Mouse (Mus musculus) erythroblast, adult 5-6 weeks (primary cell): ENCODE measurements around the gene Nrgn. TPM values are rescaled to one million over a fixed set of nuclear protein-coding genes. Genes with fewer than 3 reads are reported as not detected.
A peak's percentile ranks its signal among the peaks of the same experiment; 100 is the strongest.

Experiments
- ATAC-seq: replicated peaks from 2 replicates; pipeline ENCODE4 v1.8.0; 2016; ENCODE audit warnings: moderate number of reproducible peaks, mild to moderate bottlenecking, moderate TSS enrichment, inconsistent platforms; ENCODE audit not compliant: poor library complexity, low FRiP score, severe bottlenecking
- total RNA-seq, 2 experiments: library from RNA; stranded (forward) in 1 of 2; stranded (reverse) in 1 of 2; fragments of 150-400 nt in 1 of 2; fragments of 200-764, 138-1000 nt in 1 of 2; gene quantifications; 2 replicates each; pipeline versions ENCODE4 v1.2.3 to v1.2.4; 2015 to 2017; ENCODE audit warnings: low replicate concordance in 2 of 2

The Nrgn gene
- total RNA-seq (2015; ENCODE audit: low replicate concordance) (1.7 TPM in 1 of 2 replicates, not detected in the other), total RNA-seq (2017; ENCODE audit: low replicate concordance) (2.9 TPM in 1 of 2 replicates, not detected in the other)

DNA sequence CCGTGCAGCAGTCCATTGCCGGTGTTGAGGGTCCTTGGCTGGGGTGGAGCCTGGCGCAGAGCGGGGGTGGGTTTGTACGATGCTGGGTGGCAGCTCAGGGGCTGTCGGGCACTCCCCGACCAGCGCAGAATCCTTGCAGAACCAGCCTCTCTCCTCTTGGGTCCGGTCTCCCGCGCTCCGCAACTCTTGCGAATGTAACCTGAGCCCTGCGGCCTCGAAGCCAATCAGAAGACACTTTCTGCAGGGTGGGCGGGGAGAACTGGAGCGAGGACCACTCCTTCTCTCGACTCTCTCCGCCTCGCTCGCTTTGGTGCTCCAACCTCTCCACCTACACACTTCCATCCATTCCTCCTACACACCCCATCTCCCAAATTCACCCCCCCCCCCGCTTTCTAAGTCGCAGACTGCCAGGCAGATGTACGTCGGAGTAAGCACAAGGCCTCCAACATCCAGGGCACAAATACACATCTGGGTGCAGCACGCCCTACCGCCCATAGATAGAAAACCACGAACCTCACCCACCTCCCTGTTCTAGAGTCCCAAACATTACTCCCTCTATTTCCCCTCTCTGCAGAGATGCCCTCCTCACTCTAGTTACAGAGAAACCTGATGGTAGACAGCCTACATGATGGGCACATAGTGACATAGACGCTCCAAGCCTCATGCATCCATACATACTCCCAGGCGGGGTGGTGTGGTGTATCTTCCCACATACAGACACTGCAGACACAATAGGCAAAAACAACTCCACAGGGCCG lies at the start of gene Nrgn:
Gene Nrgn (minus strand): TSS at position 369 of the 758 bp plus-strand sequence.
- peak; percentile 92 for ATAC-seq

DNA sequence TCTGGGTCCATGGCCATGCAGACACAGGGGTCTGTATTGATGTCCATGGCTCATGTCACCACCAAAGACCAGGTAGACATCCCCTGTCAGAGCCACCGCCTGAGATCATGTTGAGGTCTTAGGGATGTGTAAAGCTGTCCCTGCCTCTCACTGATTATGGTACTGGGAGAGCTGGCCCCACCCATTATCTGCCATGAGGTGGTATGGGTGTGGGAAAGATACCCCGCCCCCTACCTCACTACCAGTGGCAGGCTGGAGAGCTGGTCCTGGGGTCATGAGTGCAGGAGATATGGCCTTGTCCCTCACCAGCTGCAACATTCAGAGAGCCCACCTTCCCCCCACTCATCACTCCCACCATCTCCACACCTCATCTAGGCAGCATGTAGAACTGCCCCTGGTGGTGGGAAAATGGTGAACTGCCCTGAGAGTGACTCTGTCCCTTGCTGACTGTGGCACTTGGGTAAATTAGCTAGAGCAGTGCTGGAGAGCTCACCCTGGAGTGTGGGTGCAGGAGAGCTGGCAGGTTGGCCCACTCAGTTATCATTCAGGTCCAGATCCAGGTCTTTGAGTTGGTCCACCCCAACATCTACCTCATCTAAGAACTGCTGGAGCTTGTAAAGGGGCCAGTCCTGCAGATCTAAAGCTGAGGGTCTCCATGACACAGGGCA lies 48.0 kb upstream of the Nrgn start:
- peak; percentile 60 for ATAC-seq

DNA sequence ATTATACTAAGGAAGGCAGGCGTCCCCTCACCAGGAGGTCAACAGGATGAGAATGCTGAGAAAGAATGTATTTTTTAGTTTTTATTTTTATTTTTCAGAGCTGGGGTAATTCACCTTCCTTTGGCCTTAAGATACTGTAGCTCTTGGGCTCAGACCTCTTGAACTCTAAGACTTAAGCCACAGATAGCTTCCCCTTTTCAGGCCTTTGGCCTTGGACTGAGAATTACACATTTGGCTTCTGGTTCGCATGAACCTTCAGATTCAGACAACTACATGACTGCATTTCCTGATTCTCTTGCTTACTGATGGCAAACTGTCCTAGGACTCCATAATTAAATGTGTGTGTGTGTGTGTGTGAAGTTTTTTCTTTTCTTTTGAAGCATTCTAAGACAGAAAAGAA lies 45.9 kb upstream of the Nrgn start:
- no peak for ATAC-seq

DNA sequence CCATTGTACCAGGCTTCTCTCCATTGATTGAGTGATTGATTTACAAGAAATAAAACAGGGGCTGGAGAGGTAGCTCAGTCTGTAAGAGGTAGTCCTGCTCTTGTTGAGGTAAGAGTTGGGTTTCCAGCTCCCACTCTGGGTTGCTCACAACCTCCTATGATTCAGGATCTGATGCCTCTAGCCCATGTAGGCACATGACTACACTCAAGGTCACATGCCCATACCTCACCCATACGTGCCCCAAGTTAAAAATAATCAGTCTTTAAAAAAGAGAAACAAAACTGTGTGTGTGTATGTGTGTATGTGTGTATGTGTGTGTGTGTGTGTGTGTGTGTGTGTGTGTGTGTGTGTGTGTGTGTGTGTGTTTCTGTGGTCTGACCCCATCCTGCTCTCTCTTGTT lies 42.9 kb upstream of the Nrgn start:
- no peak for ATAC-seq

DNA sequence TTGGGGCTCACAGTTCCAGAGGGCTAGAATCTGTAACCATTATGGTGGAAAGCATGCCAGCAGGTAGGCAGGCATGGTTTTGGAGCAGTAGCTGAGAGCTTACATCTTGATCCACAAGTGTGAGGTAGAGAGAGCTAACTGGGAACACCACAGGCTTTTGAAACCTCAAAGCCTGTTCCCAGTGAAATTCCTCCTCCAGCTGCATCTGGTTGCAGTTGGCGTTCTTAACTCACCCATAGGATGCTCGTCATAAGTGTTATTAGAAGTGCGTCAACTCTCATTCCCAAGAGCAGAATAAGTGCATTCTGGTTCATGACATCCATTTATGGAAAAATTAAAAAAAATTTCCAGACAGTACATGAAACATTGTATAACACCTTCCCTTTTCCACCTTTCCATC lies 41.0 kb upstream of the Nrgn start:
- no peak for ATAC-seq

DNA sequence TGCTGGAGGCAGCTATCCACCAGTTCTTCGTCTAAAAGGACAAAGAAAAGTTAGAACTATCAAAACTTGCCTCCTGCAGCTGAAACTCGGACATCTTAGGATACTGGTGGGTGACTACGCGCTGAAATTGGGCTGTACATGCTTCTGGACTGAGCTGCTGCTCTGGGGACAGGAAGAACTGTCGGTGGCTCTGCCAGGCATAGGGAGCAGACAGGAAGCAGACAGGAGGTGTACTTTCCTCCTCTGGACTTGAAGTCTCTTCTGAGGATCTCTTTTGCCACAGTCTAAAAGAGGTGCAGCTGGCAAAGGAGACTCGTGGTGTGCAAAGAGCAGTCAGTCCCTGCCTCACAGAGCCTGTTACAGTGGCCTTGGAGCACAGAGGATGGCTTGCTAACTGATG lies 39.9 kb upstream of the Nrgn start:
- no peak for ATAC-seq

DNA sequence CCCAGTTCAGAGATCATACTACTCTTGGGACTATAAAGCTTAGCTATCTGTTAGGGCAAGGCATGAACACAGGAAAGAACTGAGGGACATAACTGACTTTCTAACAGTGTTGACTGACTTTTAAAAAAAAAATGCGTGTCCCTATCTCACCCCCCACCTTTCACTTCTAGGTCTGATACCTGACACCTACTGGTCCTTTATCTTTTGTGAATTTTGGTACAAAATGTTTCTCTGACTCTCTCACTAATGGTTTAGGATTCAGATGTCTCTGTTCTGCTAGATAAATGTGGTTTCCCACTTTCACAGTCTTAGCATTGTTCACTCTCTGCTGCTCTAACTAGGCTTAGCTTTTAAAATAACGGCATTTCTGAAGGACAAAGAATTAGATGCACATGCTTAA lies 39.3 kb upstream of the Nrgn start:
- no peak for ATAC-seq

DNA sequence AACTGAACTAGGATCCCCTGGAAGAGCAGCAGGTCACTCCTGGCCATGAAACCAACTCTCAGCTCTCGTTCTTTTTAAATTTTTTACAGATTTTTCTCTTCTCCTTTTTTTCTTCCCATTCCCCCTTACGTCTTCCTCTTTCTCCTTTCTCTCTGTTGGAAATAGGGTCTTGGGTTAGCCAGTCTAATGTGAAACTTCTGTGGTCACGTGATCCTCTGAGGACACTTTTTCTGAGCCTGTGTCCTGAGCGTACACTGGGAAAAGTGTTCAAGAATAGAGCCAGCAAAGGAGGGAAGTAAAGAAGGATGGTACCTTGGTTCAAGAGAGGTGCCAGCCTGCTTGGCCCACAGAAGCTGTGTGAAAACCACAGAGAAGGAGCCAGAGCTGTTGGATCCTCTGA lies 37.7 kb upstream of the Nrgn start:
- ATAC-seq, result no peak

DNA sequence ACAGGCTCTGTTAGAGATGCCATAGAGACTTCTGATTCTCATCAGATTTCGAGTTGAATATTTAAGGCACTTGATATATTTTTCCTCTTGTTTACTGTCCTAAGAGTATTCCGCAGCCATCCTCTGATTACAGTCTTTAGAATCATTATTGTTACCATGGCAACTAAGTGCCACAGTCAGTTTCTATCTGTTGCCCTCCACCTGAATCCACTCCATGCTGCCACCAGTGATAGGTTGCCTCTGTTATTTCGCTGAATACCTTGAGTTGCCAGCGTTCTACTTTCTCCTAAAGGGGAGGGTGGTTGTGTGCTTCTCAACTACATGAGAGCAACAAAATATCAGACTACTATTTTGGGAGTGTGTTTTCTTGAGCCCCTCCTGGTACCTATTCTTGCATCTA lies 34.0 kb upstream of the Nrgn start:
- ATAC-seq, result no peak

DNA sequence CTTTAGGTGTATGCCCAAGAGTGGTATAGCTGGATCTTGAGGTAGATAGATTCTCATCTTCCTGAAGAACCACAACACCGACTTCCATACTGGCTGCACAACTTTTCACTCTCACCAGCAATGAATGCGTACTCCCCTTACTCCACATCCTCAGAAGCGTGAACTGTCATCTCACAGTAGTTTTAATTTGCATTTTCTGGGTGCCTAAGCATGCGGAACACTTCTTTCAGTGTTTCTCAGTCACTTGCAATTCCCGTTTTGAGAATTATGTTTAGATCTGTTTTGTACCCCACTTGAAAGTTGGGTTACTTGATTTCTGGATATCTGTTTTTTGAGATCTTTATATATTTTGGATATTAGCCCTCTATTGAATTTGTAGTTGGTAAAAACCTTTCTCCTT lies 30.9 kb upstream of the Nrgn start:
- no peak for ATAC-seq

DNA sequence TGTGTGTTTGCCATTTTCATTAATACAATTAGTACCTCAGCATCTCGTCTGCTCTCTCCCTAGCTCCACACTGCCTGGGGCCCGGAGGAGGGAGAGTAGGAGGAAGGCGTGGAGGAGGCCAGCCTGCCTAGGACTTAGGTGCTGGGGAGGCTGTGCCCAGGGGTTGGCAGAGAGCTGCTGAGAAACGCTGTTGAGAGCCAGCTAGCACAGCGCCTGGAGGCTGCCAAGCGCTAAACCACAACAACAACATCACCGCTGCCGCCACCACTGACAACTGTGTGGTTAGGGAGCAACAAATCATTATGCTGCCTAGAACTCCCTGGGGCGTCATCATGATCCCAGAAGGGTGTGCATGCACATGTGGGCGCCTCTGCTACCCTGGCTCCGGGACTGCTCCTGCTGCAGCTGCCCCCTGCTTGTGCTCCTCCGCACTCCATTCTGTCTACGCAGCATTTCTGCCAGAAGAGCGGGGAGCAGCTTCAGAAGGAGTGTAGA lies 23.8 kb upstream of the Nrgn start:
- no peak for ATAC-seq

DNA sequence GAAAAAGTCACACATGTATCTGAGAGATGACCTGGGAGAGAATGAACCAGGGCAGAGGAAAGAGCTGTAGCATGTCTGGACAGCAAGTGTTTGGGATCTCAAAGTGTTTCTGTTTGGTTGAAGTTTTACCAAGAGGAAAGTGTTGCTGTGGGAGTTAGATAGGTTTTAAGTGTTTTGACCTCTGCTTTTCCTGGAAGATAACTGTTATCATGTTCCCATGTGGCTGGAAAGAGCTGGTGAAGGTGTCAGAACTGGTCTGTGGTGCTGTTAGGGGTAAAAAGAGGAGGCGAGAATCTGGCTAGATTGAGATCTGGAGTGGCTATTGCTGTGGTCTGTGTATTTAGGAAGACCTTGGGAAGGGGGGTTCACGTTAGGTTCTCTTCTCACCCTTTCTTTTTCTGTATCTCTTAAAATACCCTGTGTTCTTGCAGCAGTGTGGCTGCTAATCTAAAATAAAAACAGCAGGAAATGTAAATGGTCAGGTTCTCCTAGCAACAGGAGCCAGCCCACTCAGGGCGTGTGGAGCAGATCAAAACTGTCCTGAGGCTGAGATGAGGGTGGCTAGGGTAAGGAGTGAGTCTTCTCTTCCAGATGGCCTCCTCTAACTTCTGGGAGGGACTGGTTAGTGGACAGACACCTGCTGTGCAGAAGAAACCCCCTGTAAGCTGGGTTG lies 19.6 kb upstream of the Nrgn start:
- ATAC-seq, result no peak

DNA sequence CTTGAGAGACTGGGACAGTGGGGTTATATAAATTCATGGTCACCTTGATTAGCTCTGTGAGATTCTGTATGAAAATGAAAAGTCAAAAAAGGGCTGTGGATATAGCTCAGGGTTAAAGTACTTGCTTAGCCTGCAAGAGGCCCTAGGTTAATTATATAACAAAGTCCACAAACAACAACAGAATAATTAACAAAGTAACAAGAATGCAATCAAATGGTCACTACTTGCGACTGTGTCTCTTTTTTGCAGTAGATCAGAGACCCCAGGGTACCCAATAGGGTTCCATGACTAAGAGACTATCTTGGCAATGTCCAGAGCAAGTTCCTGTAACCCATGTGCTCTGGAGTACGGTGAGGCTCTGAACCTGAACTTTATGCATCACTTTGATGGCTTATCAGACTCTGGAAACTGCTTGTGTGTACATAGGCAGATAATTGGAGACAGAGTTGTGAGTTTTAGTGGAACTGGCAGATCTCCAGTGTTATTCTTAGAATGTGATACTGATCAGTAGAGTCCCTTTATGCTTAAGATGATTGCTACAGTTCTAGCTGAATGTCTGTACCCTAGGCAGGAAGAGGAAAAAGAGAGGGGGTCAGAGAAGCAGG lies 16.6 kb upstream of the Nrgn start:
- ATAC-seq, result no peak

DNA sequence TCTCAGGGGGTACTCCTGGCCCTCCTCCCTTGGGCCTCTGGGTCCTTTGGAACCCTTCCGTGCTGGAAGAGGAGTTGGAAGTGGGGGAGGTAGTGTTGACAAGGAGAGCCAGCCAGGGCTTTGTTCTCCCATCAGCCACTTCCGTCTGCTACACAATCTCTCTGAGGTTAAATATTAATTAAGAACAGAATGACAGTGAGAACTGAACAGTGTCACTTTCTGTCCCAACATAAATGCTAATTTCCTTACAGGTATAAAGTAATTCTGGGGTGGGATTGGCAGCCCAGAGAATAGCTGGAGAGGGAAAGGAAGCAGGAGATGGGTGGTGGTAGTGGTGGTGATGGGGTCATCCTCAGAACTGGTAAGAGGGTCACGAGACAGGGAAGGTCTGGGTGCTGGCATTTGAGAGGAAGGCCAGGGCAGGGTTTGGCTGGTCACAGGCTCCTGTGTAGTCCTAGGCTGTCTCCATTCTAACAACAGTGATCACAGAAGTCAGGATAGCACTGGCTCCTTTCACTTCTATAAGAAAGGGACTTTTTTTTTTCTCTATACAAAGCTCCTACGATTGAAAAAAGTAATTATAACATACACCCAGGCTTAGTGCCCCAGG lies 16.0 kb upstream of the Nrgn start:
- no peak for ATAC-seq

DNA sequence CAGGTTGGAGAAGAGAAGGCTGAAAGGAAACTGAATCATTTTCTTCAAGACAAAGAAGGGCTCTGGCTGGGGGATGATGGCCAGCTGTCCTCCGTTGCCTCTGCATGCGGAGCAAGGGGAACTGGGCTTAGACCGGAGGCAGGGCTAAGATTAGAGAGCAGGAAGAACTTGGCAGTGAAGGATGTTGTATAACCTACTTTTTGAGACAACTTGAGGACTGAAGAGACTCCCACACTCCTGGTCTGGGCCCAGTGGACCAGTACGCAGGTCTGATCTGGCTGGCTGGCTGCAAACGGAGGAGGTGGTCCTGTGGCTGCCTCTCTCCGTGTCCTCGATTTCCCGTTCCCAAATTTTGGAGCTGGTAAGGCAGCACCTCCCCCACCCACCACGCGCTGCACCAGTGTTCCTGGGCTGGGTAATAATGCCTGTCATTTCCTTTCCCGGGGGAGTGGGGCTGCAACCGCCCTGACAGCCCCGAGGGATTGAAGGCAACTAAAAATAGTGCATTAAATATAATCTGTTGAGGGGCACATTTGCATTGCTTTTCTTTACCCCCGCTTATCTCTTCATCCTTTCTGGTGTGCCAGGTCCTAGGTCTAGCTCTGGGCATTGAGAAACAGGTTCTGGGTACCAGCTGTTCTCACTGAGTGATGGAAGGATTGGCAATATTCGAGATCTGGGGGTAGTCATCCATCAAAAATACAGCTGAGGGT lies 15.3 kb upstream of the Nrgn start:
- no peak; the same call in 1 of the 2 replicates for ATAC-seq

DNA sequence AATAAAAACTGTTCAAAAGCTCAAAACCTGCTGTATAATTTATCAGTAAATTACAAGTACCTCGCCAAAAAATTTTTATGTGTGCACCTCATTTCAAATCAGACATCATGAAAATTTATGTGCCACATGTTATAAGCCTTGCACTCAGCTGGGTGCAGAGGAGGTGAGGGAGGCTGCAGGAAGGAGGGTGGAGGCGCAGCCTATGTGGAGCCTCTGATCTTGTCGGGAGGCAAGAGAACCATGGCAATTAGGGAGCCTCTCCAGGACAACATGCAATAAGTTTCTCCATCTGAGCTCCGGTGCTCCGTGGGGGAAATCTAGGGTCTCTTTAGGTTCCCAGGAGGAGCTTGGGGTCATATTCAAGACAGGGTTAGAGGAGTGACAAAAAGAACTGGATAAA lies 14.8 kb upstream of the Nrgn start:
- ATAC-seq, result no peak

DNA sequence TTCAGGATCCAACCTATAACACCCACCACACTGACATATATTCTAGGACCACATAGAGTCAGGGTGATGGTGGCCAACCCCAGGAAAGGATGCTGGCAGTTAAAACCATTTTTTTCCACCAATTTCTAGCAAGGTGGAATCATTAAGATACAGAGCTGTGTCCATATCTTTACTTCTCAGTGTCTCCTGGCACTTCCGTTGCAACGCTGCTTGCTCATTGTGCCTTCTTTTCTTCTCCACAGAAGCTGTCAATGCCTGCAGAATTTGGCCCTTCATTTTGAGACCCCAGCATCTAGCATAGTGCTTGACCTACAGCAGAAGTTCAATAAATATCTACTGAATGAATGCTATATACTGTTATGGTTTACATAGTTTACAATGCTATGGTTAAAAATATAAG lies 14.3 kb upstream of the Nrgn start:
- no peak for ATAC-seq

DNA sequence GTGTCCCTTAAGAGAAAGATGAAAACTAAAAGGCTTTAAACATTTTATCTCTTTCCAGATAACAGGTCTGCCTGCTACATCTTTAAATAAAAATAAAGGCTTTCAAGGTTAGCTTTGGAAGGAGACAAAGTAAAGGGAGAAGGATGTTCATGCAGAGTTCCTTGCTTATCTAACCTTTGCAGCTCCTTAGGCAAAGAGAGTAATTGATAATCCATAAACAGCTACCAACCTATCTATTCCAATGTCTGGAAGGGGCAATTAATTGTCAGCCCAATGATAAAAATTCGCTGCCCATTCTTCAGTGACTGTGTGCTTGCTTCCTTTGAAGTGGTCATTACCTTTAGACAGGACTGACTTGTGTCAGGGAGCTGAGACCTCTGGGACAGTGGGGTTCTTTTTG lies 11.1 kb upstream of the Nrgn start:
- ATAC-seq, result no peak

DNA sequence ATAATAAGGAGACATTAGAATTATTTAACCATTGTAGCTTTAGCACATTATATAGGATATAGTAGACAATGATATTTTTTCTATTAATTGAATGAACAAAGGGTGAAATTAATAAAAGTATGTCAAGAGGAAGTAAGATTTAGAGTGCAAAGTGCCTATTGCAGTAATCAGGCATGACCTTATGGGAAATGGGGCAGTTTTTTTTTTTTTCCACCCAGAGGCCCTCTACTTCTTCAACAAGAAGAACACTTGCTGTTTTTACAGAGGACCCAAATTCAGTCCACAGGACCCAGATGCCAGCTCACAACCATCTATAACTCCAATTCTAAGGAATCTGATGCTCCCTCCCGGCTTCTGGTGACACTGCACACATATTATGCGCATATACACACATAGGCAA lies 7.9 kb upstream of the Nrgn start:
- ATAC-seq, result no peak
